Mouse (Mus musculus) heart, adult 9 months (tissue): ENCODE measurements around the gene Icam1.
"Not testable (repeated sequence)": the region's sequence is repeated elsewhere in the genome, so short reads cannot be mapped to it uniquely, and the experiment has no call there.

Experiments used
- DNase-seq, 2 experiments: peaks; one replicate each; pipeline ENCODE4 v3.0.0; 2022; ENCODE audit warnings: low spot score in 2 of 2

The Icam1 gene

DNA sequence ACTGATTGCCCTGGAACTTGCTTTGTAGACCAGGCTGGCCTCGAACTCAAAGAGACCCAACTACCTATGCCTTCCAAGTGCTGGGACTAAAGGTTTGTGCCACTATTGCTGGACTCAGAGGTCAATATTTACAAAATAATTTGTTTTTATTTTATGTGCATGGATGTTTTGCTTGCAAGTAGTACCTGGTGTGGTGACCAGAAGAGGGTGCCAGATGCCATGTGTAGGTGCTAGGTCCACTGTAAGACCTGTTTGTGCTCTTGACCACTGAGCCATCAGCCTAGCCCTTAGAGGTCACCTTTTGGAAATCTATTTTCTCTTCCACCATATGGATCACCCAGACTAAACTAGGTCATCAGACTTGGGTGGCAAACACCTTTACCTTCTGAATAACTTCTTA is 6.9 kb downstream of the Icam1 start:
- DNase-seq, result no peak

GRCm38 (mm10) chr9:21025258-21025810 is 9.5 kb downstream of the Icam1 start:
- no peak for DNase-seq

GRCm38 (mm10) chr9:21026849-21027248 is 11.1 kb downstream of the Icam1 start:
- DNase-seq, result no peak

DNA sequence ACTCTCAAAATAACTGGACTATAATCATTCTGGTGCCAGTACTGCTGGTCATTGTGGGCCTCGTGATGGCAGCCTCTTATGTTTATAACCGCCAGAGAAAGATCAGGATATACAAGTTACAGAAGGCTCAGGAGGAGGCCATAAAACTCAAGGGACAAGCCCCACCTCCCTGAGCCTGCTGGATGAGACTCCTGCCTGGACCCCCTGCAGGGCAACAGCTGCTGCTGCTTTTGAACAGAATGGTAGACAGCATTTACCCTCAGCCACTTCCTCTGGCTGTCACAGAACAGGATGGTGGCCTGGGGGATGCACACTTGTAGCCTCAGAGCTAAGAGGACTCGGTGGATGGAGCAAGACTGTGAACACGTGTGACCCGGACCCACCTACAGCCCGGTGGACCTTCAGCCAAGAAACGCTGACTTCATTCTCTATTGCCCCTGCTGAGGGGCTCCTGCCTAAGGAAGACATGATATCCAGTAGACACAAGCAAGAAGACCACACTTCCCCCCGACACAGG is 12.0 kb downstream of the Icam1 start:
- DNase-seq, result no peak

GRCm38 (mm10) chr9:21028560-21029110 is 12.8 kb downstream of the Icam1 start:
- DNase-seq, result no peak

DNA sequence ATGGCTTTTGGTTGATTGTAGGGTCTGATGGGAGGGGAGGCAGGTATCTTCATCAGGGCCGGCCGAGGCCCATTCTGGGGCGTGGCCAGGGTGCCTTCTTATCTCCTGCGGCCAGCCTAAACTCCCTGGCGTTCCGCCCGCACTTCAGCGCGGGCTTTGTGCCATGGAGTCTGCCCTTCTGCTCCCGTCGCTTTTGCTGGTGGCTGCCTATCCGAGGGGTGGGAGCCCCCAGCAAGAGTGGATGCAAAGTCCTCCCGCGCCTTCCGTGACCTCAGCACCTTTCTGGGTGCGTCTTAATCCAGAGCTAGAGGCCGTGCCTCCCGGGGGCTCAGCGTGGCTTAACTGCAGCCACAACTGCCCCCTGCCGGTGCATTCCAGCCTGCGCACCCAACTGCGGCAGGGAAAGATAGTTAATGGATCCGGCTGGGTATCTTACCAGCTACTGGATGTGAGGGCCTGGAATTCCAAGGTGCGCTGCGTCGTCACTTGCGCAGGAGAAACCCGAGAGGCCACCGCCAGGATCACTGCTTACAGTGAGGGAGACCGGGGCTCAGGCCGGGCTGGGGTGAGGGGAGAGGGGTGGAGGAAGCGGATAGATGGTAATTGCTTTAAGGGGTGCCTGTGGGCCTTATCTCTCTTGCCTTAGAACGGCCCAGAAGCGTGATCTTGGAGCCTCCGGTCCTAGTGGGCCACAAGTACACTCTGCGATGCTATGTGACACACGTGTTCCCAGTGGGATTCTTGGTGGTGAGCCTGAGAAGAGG is 13.7 kb downstream of the Icam1 start, which contains the start of gene Icam4:
Icam4 (plus strand) TSS at position 83 of the 764 bp plus-strand sequence.
- peak; percentile 82 to 83 for DNase-seq

GRCm38 (mm10) chr9:21030055-21030600 is 14.3 kb downstream of the Icam1 start:
- no peak for DNase-seq

DNA sequence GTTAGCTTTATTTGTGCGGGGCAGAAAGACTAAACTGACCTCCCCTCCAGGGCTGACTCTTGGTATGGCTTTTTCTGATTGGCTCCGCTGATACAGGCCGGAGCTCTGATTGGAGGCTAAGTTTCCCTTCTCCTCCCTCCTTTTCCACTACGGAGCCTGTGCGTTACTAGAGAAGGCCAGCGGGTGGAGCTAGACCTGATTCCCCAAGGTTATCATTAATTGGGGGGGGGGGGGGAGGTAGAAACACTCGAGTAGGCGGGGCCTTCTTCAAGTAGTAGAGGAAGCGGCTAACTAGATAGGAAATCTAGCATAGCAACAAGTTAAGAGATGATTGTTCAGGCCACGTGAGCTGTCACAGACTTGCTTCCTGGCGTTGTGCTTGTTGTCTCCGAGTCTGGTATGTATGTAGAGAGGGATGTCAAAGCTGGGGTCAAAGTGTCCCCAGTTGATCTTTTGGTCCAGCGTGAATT is 15.0 kb downstream of the Icam1 start:
- DNase-seq, result peak; percentile 90 to 91

- peak; percentile 71 to 74 for DNase-seq
These were observed 15.6 kb downstream of the Icam1 start for GRCm38 (mm10) chr9:21031251-21031895.

DNA sequence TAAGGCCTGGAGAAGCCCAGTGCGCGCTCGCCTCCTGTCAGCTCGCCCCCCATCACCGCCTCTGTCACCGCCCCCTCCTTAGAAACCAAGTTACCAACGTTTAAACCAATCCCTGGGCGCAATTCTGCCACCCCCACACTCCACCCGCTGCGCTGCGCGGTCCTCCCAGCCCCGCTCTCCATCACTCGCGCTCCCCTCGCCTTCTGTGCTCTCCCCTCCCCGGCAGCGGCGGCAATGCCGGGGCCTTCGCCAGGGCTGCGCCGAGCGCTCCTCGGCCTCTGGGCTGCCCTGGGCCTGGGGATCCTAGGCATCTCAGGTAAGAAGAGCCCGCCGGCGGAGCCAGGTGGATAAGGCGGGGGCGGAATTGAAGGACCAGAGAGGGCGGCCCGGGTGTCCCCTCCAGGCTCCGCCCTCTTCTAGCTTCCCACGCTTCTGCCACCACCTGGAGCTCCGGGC is 16.1 kb downstream of the Icam1 start, which contains the start of gene Icam5:
Icam5 (plus strand) TSS at position 178 of the 456 bp plus-strand sequence.
- no peak for DNase-seq

DNA sequence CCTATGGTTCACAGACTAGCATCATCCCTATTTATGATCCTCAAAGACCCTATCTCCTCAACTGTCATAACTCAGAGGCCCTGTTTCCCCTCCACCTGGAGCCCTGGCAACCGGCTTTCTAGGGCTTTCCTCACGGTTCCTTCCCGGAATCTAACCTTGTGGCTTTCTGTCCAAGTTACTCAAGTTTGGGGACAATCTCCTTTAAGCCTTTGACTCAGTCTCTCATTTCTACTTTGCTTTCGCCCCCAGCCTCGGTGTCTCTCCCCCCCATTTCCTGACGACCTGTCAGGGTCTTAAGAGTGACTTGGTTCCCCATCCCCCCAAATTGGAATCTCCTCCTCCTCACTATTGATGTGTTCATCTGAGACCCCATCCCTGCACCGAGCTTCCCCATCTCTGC is 16.7 kb downstream of the Icam1 start:
- DNase-seq, result no peak

GRCm38 (mm10) chr9:21033136-21033535 is 17.4 kb downstream of the Icam1 start:
- peak; percentile 81 to 88 for DNase-seq

DNA sequence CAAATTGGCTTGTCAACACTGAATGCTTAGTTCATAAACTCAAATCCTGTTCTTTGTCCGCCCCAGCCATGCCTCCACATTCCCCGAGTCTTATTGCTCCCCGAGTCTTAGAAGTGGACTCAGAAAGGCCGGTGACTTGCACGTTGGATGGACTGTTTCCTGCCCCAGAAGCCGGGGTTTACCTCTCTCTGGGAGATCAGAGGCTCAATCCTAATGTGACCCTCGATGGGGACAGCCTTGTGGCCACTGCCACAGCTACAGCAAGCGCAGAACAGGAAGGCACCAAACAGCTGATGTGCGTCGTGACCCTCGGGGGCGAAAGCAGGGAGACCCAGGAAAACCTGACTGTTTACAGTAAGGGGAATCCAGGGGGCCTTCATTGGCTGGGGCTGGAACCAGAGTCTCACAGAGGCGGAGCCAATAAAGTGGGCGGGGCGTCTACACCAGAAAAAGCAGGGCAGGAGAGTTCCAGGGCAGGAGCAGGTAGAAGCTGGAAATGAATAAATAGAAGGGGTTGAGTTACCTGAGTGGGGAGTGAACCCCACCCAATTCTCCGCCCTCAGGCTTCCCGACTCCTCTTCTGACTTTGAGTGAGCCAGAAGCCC is 18.8 kb downstream of the Icam1 start:
- DNase-seq, result no peak

GRCm38 (mm10) chr9:21035586-21035985 is 19.8 kb downstream of the Icam1 start:
- no peak for DNase-seq

- DNase-seq, result no peak
These were observed 20.4 kb downstream of the Icam1 start for GRCm38 (mm10) chr9:21036161-21036560.

DNA sequence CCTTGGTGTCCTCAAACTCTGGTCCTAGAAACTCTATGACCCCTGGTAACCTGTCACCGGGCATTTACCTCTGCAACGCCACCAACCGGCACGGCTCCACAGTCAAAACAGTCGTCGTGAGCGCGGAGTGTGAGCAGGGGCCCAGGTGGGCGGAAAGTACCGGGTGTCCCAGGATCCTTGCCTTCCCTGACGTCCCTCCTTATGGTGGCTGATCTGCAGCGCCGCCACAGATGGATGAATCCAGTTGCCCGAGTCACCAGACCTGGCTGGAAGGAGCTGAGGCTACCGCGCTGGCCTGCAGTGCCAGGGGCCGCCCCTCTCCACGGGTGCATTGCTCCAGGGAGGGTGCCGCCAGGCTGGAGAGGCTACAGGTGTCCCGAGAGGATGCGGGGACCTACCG is 20.9 kb downstream of the Icam1 start:
- DNase-seq, result no peak

DNA sequence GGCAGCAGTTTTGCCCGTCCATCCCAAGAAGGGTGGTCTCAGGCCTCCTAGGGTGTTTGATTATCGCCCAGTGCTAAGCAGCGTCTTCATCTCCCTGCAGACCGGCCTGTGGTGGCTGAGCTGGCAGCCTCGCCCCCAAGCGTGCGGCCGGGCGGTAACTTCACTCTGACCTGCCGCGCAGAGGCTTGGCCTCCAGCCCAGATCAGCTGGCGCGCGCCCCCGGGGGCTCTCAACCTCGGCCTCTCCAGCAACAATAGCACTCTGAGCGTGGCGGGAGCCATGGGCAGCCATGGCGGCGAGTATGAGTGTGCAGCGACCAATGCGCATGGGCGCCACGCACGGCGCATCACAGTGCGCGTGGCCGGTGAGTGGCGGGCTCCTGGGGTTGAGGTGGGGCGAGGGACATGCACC is 21.7 kb downstream of the Icam1 start:
- peak in 1 of 2 experiments; percentile 35 for DNase-seq

DNA sequence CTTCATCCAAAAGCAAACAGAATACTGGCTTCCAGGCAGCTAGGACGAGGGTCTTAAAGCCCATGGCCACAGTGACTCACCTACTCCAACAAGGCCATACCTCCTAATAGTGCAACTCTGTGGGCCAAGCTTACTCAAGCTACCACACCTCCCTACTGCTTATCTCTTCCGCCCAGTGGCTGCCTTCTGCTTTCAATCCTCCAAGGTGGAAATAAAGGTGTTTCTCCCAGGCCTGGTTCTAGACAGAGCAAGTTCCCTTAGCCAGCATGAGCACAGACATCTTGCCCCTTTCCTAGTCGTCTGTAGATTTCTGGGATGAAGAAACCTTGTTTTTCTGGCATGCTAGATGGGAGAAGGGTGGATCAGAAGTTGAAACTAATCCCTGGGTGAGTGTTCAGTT is 24.0 kb downstream of the Icam1 start:
- no peak for DNase-seq

- no peak for DNase-seq
These were observed 25.5 kb downstream of the Icam1 start for GRCm38 (mm10) chr9:21041308-21041707.

DNA sequence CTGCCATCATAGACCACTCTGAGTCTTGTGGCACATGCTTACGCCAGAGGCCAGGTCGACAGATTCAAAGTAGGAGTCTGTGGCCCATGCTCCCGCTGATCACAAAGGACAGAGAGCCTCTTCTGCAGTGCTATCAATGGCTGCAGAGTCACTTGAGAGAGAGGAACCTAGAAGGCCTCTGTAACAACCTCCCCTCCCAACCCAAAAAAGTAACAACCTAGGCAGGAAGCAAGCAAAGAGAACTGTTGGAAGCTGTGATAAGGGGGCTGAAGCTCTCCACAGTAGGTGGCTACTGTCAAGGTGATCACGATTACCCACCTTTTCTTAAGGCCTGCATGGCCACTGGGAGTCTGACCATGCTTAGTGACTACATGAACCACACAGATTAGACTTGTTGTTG is 27.8 kb downstream of the Icam1 start:
- DNase-seq, result no peak

DNA sequence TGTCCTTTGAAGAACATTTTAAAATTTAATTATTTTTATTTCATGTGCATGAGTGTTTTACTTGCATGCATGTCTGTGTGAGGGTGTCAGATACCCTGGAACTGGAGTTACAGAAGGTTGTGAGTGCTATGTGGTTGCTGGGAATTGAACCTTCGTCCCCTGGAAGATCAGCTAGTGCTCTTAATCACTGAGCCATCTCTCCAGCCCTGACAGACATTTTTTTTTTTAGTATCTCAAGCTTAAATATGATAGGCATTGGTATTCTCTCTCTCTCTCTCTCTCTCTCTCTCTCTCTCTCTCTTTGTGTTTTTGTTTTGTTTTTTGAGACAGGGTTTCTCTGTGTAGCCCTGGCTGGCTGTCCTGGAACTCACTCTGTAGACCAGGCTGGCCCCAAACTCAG is 29.0 kb downstream of the Icam1 start:
- DNase-seq, result not testable (repeated sequence)
